Mouse (Mus musculus) limb, embryonic 11.5 days (tissue): ENCODE results near the gene Gm10553. TPM values are rescaled to one million over a fixed set of nuclear protein-coding genes. Genes with fewer than 3 reads are reported as not detected.
"Not testable (repeated sequence)": the region's sequence is repeated elsewhere in the genome, so short reads cannot be mapped to it uniquely, and the experiment has no call there.

ENCODE experiments used
- ATAC-seq: fragments of 200-750 bp; cut with Nextera tagmentation; 2 replicates; pipeline ENCODE4 v1.8.0; 2017; ENCODE audit warnings: low read depth; ENCODE audit not compliant: insufficient number of reproducible peaks, low FRiP score, low TSS enrichment
- DNase-seq: peaks from one replicate; pipeline ENCODE4 v3.0.0-alpha.2; 2015; ENCODE audit warnings: low spot score
- H3K27ac ChIP-seq: fragments of 300-500 bp; sonication (generic); replicated peaks from 2 replicates; pipeline ENCODE4 v1.5.1; 2014; ENCODE audit warnings: low read depth, mild to moderate bottlenecking, low read length
- H3K27me3 ChIP-seq: fragments of 300-500 bp; sonication (generic); 2 replicates; pipeline ENCODE4 v1.6.1; 2014; ENCODE audit warnings: mild to moderate bottlenecking, low read length, mixed read lengths; ENCODE audit not compliant: control insufficient read depth, insufficient read depth
- H3K36me3 ChIP-seq: fragments of 300-500 bp; sonication (generic); 2 replicates; pipeline ENCODE4 v1.6.1; 2014; ENCODE audit warnings: mild to moderate bottlenecking, low read length, moderate library complexity, mixed read lengths; ENCODE audit not compliant: control insufficient read depth, insufficient read depth
- H3K4me1 ChIP-seq: fragments of 300-500 bp; sonication (generic); 2 replicates; pipeline ENCODE4 v1.6.1; 2014; ENCODE audit warnings: low read length, mixed read lengths; ENCODE audit not compliant: control insufficient read depth, insufficient read depth
- H3K4me2 ChIP-seq: fragments of 300-500 bp; sonication (generic); 2 replicates; pipeline ENCODE4 v1.6.1; 2014; ENCODE audit warnings: low read depth, mild to moderate bottlenecking, moderate library complexity; ENCODE audit not compliant: severe bottlenecking
- H3K4me3 ChIP-seq: fragments of 300-500 bp; sonication (generic); 2 replicates; pipeline ENCODE4 v1.5.1; 2014; ENCODE audit warnings: low read depth, low read length
- H3K9ac ChIP-seq: fragments of 300-500 bp; sonication (generic); 2 replicates; pipeline ENCODE4 v1.6.1; 2014; ENCODE audit warnings: mild to moderate bottlenecking, low read length
- H3K9me3 ChIP-seq: fragments of 300-500 bp; sonication (generic); 2 replicates; pipeline ENCODE4 v1.6.1; 2016; ENCODE audit warnings: low read length; ENCODE audit not compliant: control insufficient read depth
- WGBS: fragments of 180-500 bp; shearing (Covaris S2); extraction: QIAGEN DNeasy Blood & Tissue Kit; methylation state at CpG from one replicate; pipeline ENCODE4 v1.1.7; 2014; 5-methylcytosine and 5-hydroxymethylcytosine counted together
- polyA plus RNA-seq: library from polyadenylated mRNA; unstranded; fragments of >200 nt; fragmentation: Nextera tagmentation; extraction: Ambion mirVana; gene quantifications from 2 replicates; pipeline ENCODE4 v1.2.1, GENCODE M21; 2014

Gene Gm10553
- polyA plus RNA-seq, 1 experiment from 2014 or later, result not detected

- not testable (repeated sequence) for DNase-seq, H3K4me2 ChIP-seq
- WGBS, result 85% methylated on average over 4 of the region's 4 CpGs
Observed at GRCm38 (mm10) chr1:85105336-85105735, 5.4 kb downstream of the Gm10553 start.

GRCm38 (mm10) chr1:85106013-85106412 is 6.0 kb downstream of the Gm10553 start:
- not testable (repeated sequence) for DNase-seq, H3K36me3 ChIP-seq, H3K27me3 ChIP-seq, H3K9ac ChIP-seq, H3K27ac ChIP-seq, H3K4me2 ChIP-seq, ATAC-seq, H3K4me3 ChIP-seq, H3K9me3 ChIP-seq, H3K4me1 ChIP-seq
- 75% methylated on average over 5 of the region's 6 CpGs for WGBS

More at GRCm38 (mm10) chr1:85105336-85105735, 5.4 kb downstream of the Gm10553 start:
- not testable (repeated sequence) for H3K4me3 ChIP-seq, H3K36me3 ChIP-seq, H3K4me1 ChIP-seq, H3K9ac ChIP-seq, H3K9me3 ChIP-seq, H3K27me3 ChIP-seq, ATAC-seq, H3K27ac ChIP-seq

- DNase-seq, H3K9ac ChIP-seq, H3K4me2 ChIP-seq, ATAC-seq, H3K27ac ChIP-seq, H3K27me3 ChIP-seq, H3K4me3 ChIP-seq, H3K4me1 ChIP-seq, H3K9me3 ChIP-seq, H3K36me3 ChIP-seq: not testable (repeated sequence)
- WGBS, result no CpG with 5 or more reads among the region's 7 CpGs
Observed at GRCm38 (mm10) chr1:85109753-85110152, 9.8 kb downstream of the Gm10553 start, which contains the start of gene A530032D15Rik. Gene A530032D15Rik, minus strand, starts transcription at chr1:85109853.

- H3K9ac ChIP-seq, H3K4me1 ChIP-seq, H3K4me3 ChIP-seq, ATAC-seq, H3K27ac ChIP-seq, H3K4me2 ChIP-seq, H3K27me3 ChIP-seq, H3K9me3 ChIP-seq, H3K36me3 ChIP-seq, DNase-seq: not testable (repeated sequence)
- WGBS, result 91% methylated on average over 2 of the region's 3 CpGs
Observed at GRCm38 (mm10) chr1:85110876-85111275, 10.9 kb downstream of the Gm10553 start.

GRCm38 (mm10) chr1:85111572-85111971 is 11.6 kb downstream of the Gm10553 start:
- H3K36me3 ChIP-seq, H3K9ac ChIP-seq, H3K4me1 ChIP-seq, H3K9me3 ChIP-seq, H3K4me2 ChIP-seq, ATAC-seq, DNase-seq, H3K4me3 ChIP-seq, H3K27ac ChIP-seq, H3K27me3 ChIP-seq: not testable (repeated sequence)
- 68% methylated on average over 9 of the region's 10 CpGs for WGBS

- not testable (repeated sequence) for DNase-seq, H3K36me3 ChIP-seq, H3K4me1 ChIP-seq, H3K27ac ChIP-seq, H3K4me3 ChIP-seq, H3K9ac ChIP-seq, ATAC-seq, H3K9me3 ChIP-seq, H3K4me2 ChIP-seq, H3K27me3 ChIP-seq
- WGBS, result 87% methylated on average over 7 of the region's 7 CpGs
Observed at GRCm38 (mm10) chr1:85112266-85112665, 12.3 kb downstream of the Gm10553 start.

GRCm38 (mm10) chr1:85112889-85113288 is 12.9 kb downstream of the Gm10553 start:
- H3K9ac ChIP-seq, H3K4me3 ChIP-seq, ATAC-seq, H3K36me3 ChIP-seq, H3K27me3 ChIP-seq, H3K4me1 ChIP-seq, DNase-seq, H3K27ac ChIP-seq, H3K9me3 ChIP-seq, H3K4me2 ChIP-seq: not testable (repeated sequence)
- 76% methylated on average over 2 of the region's 5 CpGs for WGBS

- WGBS, result 84% methylated on average over 3 of the region's 3 CpGs
- not testable (repeated sequence) for H3K4me2 ChIP-seq, H3K9ac ChIP-seq, H3K27me3 ChIP-seq, H3K36me3 ChIP-seq, H3K27ac ChIP-seq, H3K9me3 ChIP-seq, H3K4me3 ChIP-seq, DNase-seq, H3K4me1 ChIP-seq
- ATAC-seq, result peak; percentile 39; the same call in 1 of the 2 replicates
Observed at GRCm38 (mm10) chr1:85114078-85114477, 14.1 kb downstream of the Gm10553 start.
